Mouse (Mus musculus): ENCODE data around the gene Lin28a. TPM values are rescaled to one million over a fixed set of nuclear protein-coding genes. Genes with fewer than 3 reads are reported as not detected.

Gene Lin28a
- total and polyA plus RNA-seq, 3 experiments, result 0.01 TPM; not detected in 2

DNA sequence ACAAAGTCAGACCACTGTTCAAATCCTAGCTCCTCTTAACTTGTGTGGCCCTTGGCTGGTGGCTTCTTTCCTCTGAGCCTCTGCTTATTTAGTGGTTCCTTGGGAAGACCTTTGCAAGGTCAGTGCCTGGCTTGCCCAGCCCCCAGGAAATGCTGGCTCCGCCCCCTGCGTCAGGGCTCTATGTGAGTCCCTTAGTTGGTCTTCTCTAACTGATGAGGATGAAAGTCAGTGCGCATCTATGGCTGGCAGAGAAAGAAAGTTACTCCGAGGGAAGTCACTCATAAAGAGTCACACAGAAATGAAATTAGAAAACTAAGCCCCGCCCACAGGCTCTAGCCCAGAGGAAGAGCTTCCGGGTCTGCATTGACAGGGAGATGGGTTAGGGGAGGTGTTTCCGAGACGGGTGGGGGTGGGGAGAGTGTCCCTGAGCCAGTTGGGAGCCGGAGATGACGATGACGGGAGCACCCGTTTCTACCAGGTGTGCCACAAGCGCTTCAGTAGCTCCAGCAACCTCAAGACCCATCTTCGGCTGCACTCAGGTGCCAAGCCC lies 39.6 kb upstream of the Lin28a start:
- TF ChIP-seq ETS1 (IDR thresholded peaks at IDR 0.05; ENCODE audit: low read depth, low read length), result no peak
- no peak for TF ChIP-seq CHD1 (IDR thresholded peaks at IDR 0.05; ENCODE audit: low read depth, low read length)
- no peak for TF ChIP-seq EP300 (IDR thresholded peaks at IDR 0.05; ENCODE audit: low read depth in 1 of 2, low read length in 2 of 2)
- no peak for TF ChIP-seq MXI1 (IDR thresholded peaks at IDR 0.05; ENCODE audit: low read depth, low read length)
- no peak for TF ChIP-seq SMC3 (IDR thresholded peaks at IDR 0.05; ENCODE audit: low read depth, low read length)
- TF ChIP-seq SIN3A (IDR thresholded peaks at IDR 0.05; ENCODE audit: low read length), result no peak
- TF ChIP-seq ZC3H11A (IDR thresholded peaks at IDR 0.05; ENCODE audit: low read depth, low read length), result no peak
- TF ChIP-seq MEF2A (IDR thresholded peaks at IDR 0.05; ENCODE audit: extremely low read depth, insufficient replicate concordance, low read depth, low read length, poor library complexity, severe bottlenecking), result no peak
- no peak for TF ChIP-seq POLR2AphosphoS5 (IDR thresholded peaks at IDR 0.05; ENCODE audit: borderline replicate concordance, low read depth, low read length)
- TF ChIP-seq ZKSCAN1 (IDR thresholded peaks at IDR 0.05; ENCODE audit: low read depth, low read length), result no peak
- Histone ChIP-seq H3K9ac (ENCODE audit: control insufficient read depth, low read depth, low read length, poor library complexity, severe bottlenecking) (no peak overlapping the region), H3K79me2 (ENCODE audit: control insufficient read depth, insufficient read depth, low read length, poor library complexity) (no peaks in the 10 kb centered on the region), H3K4me1 (ENCODE audit: control insufficient read depth in 1 of 2, insufficient read depth in 2 of 2, low read length in 2 of 2) (peaks cover 3 to 14% of the 10 kb centered on the region in 2 experiments), H3K27ac (ENCODE audit: control insufficient read depth, low read depth, low read length) (no peak overlapping the region), H3K27me3 (ENCODE audit: control insufficient read depth in 1 of 2, insufficient read depth in 2 of 2, low read length in 2 of 2) (peaks cover 0 to 3% of the 10 kb centered on the region in 2 experiments; a peak in 2 of 4 replicates), H3K4me3 (ENCODE audit: control insufficient read depth in 1 of 2, insufficient read depth in 1 of 2, low read depth in 2 of 2, low read length in 2 of 2) (no peak overlapping the region), H3K9me3 (replicated peaks; ENCODE audit: insufficient read depth, low read length) (no peaks in the 10 kb centered on the region), H3K36me3 (ENCODE audit: control insufficient read depth in 1 of 2, insufficient read depth in 2 of 2, low read length in 2 of 2) (peaks cover 0 to 3% of the 10 kb centered on the region in 2 experiments; a peak in 2 of 4 replicates)
- DNase-seq (ENCODE audit: low read depth, low spot score), result no peak

DNA sequence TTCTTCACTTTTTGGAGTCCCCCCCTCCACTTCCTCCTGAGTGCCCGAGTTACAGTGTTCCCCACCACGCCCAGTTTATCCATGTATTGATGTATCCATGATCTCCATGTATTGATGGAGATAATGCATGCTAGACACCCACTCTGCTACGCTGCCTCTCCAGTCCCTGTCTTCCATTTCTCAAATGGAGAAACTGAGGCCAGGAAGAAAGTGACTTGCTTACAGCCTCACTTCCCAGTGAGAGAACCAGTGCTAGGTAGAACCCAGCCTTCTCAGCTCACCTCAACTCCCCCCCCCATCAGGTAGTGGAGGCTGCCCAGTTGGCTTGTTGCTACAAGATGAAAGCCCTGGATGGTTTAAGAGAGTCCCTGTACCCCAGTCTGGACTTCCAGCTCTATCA lies 34.9 kb upstream of the Lin28a start, which contains the start of gene Zfp683:
Zfp683 (plus strand) TSS at position 301 of the 400 bp plus-strand sequence.
- TF ChIP-seq CHD2 (IDR thresholded peaks at IDR 0.05; ENCODE audit: low read length) (no peak), NRF1 (IDR thresholded peaks at IDR 0.05; ENCODE audit: insufficient read depth, low read depth, low read length, poor library complexity, severe bottlenecking) (no peak), POLR2AphosphoS2 (IDR thresholded peaks at IDR 0.05; ENCODE audit: low read length) (no peak), TAL1 (IDR thresholded peaks at IDR 0.05; ENCODE audit: low read length) (no peak), NELFE (IDR thresholded peaks at IDR 0.05; ENCODE audit: low read depth, low read length) (no peak)
- no peak within 1 kb of the TSS for H3K9ac ChIP-seq (ENCODE audit: control insufficient read depth, low read depth, low read length, poor library complexity, severe bottlenecking)
- H3K36me3 ChIP-seq (ENCODE audit: control insufficient read depth in 1 of 2, insufficient read depth in 2 of 2, low read length in 2 of 2), result no peaks in the 10 kb centered on the region; a peak in 1 of 4 replicates
- no peaks in the 10 kb centered on the region for H3K79me2 ChIP-seq (ENCODE audit: control insufficient read depth, insufficient read depth, low read length, poor library complexity)
- H3K27me3 ChIP-seq (ENCODE audit: control insufficient read depth in 1 of 2, insufficient read depth in 2 of 2, low read length in 2 of 2), result peaks cover 0 to 3% of the 10 kb centered on the region in 2 experiments; a peak in 2 of 4 replicates
- H3K27ac ChIP-seq (ENCODE audit: control insufficient read depth, low read depth, low read length), result no peak within 1 kb of the TSS
- H3K4me1 ChIP-seq (ENCODE audit: control insufficient read depth in 1 of 2, insufficient read depth in 2 of 2, low read length in 2 of 2), result peaks cover 0 to 6% of the 10 kb centered on the region in 2 experiments; a peak in 1 of 4 replicates
- DNase-seq (ENCODE audit: low read depth, low spot score), result no peak
- no peak within 1 kb of the TSS for H3K4me3 ChIP-seq (ENCODE audit: control insufficient read depth in 1 of 2, insufficient read depth in 1 of 2, low read depth in 2 of 2, low read length in 2 of 2)
- no peaks in the 10 kb centered on the region for H3K9me3 ChIP-seq (replicated peaks; ENCODE audit: insufficient read depth, low read length)

Measured in MEL (cell line).